Mouse (Mus musculus) ZHBTc4 (cell line): ENCODE results near the gene Rbm34.
"Not testable (repeated sequence)": the region's sequence is repeated elsewhere in the genome, so short reads cannot be mapped to it uniquely, and the experiment has no call there.

Experiments used
- DNase-seq: peaks from one replicate; pipeline ENCODE4 v3.0.0-alpha.2; 2011; ENCODE audit warnings: low read depth, low spot score

Gene Rbm34

DNA sequence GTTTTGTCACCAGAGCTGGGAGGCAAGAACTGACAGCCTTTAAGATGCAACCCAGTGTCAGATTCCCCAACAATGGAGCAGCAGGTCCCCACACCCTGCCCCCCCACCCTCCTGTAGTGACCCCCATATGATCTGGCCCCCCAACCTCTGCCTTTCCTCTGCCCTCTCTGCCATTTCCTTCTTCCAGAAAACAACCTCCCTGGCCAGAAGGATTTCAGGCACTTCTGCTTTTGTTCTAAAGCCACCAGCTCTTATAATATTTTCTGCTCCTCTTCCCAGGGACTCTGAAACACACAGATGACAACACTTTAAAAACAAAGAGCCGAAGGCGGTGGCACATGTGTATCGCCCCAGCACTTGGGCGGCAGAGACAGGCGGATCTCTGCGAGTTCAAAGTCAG lies 50.5 kb downstream of the Rbm34 start:
- no peak for DNase-seq

DNA sequence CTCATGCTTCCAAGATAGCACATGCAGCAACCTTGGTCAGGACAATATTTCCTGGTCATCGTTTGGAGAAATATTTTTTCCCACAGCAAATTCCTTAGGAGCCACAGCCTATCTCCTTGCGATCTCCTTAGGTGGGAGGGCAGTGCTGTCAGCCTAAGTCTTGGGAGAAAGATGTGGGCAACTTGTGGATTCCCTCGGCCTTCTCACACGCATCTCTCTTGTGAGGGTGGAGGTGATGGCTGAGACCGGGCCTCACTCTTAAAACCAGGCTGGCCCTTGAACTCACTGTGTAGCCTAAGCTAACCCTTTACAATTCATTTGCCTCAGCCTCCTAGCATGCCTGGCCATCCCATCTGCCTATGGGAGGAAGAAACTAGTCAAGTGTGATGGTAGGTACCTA lies 51.2 kb downstream of the Rbm34 start:
- DNase-seq: no peak

DNA sequence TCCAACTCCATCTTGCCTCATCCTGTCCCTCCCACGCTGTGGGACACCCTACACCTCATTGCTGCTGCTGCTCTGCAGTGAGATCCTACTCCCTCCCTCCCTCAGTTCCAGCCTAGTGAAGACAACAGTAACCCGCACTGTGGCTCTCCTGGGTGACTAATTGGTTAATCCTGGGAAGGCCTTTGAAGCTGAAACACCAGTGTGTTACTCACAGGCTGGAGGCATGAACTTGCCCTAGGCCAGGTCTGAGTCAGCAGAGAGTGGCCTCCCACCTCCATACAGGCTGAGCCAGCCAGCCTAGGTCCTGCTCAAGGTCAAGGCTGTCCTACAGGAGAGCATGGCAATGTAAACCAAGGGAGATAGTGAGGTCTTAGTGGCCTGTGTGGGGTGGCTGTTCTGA lies 51.6 kb downstream of the Rbm34 start:
- no peak for DNase-seq

DNA sequence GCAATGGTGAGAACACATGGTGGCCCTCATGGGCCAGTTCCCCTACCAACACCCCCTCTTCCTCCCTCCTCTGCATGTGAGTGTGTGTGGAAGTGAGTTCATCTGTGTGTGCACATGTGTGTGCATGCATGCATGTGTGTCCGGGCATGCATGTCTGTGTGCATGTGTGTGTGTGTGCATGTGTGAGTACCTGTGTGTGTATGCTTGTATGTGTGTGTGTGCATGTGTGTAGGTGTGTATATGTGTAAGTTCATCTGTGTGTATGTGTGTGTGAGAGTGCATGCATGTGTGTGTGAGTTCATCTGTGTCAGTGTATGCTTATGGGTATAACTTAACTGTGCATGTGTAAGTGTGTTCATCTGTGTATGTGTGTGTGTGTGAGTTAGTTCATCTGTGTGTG lies 52.5 kb downstream of the Rbm34 start:
- DNase-seq: no peak

DNA sequence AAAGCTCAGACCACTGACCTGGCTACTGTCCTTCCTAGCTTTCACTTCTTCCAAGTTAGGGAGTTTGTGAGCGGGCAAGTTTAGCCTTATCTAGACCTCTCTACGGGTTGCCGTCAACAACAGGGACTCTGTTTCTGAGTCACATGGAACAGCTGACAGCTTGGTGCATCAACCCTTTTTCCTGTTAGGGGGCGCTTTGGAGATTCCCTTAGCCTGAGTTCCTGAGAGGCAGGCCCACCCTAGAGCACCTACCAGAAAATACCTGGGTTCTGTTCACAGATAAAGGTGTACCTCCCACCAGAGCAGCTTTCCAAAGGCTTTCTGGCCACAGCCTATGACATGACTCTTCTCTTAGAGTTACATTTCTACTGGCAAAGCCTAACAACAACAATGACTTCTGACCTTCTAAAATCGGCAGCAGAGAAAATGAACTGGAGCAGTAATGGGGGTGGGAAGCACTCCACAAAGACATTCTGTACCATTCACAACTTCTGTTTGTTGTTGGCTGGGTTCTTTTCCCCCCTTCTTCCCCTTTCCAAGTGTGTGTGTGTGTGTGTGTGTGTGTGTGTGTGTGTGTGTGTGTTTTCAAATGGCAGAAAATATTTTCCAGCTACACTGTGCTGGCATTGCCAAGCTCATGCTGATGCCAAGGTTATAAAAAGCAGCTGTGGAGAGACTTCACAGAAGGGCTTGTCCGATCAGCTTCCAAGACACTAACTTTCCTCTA lies 53.5 kb downstream of the Rbm34 start:
- peak; percentile 25 for DNase-seq

DNA sequence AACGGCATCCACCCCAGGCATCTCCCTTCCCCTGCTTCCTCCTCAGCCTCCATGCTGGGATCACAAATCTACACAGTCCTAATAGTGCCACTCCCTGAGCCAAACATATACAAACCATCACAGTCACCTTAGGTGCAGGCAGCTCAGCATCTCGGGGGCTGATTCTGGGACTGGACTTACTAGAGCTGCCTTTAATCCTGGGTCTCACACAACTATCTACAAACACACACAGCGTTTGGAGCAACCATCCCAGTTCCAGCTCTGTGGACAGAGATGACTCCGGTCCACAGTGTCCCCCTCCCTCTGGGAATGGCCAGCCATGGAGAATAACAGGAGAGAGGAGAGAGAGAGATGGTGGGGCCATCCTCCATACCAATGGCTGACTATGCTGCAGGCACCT lies 54.3 kb downstream of the Rbm34 start:
- DNase-seq: no peak

DNA sequence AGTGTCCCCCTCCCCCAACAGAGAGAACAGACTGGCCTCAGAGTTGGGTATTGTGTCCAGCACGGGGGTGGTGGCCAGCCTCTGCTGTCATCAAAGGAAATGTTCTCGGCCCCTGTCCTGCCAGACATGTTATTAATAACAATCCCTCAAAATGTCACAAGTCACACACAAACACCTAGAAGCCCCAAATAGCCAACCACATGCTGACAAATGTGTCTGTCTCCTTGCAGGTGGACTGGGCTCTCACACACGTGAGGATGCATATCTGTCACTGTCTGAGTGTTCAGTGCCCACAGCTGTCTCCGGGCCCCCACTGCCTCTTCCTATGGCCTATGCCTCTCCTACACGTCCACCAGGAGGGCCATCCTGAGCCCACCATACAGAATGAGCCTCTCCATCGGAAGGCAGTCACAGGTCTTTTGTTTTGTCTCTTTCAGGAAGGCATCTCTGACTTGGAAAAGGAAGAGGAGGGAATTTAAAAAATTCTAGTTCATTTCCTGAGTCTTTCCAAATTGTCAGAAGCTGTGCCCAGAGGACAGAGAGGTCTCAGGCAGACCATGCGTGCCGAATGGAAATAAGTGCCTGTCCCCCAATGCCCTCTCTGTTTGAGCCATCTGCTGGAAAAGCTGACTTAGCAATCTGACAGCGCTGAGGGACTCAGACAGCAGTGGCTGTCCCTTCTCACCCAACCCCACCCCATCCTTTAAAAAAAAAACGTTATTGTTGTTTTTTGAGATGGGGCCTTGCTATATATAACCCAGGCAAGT lies 56.1 kb downstream of the Rbm34 start:
- DNase-seq: no peak

DNA sequence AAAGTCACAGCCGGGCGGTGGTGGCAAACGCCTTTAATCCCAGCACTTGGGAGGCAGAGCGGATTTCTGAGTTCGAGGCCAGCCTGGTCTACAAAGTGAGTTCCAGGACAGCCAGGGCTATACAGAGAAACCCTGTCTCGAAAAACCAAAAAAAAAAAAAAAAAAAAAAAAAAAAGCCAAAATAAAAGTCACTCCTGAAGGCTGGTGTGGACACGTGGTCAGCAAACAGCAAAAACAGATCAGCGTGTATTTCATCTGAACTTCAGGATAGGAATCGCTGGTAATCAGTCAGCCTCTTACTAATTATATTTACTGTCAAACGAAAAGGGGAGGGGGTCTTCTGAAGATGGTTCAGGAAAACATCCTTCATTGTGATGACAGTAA lies 56.8 kb downstream of the Rbm34 start:
- not testable (repeated sequence) for DNase-seq

DNA sequence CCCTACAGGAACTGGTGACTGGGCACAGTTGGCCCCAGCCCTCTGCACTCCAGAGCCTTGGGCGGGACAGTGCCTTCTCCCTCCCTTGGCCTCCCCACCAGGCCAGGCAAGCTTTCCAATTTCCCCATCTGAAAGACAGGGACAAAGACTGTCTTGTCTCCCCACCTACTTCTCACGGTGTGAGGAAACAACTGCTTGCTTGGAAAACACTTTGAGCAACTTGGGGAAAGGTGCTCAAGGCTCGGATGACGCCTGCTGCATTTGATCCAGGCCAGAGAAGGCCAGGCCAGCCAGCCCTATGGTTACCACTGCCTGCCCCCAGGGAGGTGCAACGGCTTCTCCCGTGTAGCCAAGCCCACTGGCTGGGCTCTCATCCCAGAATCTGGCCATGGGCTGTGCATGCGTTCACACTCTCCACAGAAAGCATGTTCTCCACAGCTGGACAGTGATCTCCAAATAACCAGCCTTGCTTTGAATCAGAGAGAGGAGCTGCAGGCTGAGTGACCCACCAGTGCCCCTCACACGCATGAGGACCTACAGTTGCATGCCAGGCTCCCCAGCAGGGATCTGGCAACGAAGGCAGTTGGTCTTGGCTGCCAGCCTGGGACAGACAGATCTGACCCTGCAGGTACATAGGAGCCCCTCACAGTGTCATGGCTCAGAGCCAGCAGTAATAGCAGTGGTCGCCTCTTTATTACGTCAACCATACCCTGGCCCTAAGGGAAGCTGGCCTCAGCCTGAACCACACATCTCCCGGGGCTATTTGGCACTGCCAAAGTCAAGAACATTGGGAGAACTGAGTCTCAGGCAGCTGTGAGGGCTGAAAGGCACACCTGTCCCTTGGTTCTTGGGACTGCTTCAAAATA lies 57.4 kb downstream of the Rbm34 start:
- DNase-seq: no peak

DNA sequence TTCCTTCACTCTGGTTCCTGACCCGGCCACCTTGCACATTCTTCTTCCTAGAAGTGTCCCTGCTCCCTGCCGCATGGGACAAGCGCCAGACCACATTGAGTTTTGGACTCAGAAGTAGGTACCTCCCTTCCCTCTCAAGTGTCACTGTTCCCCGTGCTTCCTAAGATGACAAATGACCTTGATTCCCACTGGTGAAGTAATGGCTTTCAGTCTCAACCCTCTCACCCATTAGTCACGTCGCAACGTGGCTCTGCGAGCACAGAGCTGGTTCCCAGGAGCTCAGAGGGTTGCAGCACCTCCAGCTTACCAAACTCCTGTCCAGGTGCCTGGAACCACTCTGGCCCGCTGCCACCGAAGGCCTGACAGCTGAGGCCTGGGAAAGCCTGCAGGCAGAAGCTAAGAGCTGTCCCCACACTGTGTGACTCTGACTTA lies 61.5 kb downstream of the Rbm34 start:
- no peak for DNase-seq

DNA sequence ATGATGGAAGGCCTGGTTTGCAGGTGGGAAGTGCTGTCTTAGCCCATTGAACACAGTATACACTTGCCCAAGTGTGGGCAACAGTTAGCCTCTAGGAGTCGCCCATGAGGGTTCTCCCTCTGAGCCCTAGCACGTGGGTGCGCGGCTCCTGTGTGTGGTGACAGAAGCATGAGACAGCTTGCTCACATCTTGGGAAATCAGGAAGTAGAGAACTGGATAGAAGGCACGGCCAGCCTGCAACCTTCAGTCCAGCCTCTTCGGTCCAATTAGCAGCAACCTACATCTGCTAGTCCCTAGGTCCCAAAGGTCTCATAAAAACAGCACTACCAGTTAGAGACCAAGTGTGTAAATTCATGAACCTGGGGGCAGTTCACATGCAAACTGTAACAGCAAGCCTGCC lies 62.1 kb downstream of the Rbm34 start:
- no peak for DNase-seq

DNA sequence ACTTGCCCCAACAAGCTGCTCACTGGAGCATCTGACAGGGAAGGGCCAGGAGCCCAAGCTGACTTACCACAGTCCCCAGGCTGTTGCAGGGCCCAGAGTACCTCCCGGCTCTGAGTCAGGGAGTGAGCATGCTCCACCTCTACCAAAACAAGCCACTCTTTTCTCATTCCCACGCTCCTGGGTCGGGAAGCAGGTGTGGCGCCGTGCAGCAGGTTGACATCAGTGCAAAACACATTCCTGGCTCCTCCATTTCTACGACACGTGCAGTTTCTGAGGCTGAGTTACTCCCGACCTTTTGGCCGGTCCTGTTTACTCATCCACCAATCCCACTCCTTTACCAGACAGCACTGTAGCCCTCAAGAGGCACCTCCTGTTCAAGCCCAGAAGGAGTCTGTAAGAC lies 62.9 kb downstream of the Rbm34 start:
- no peak for DNase-seq

DNA sequence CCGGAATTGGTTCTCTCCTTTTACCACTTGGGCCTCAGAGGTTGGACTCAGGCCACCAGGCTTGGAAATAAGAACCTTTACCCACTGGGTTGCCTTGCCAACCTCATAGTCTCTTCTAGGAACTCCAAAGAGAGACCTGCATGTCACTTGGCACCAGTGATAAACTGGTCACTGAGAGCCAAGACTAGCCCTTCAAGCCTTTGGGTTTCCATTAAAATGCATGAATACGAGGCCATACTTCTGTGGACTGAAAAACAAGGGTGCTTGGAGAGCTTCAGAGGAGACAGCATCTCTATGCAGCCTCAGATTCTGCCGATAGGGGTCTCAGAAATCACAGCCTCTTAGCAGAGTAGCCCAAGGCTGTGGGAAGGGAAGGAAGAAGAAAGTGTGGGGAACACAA lies 63.5 kb downstream of the Rbm34 start:
- DNase-seq: no peak

DNA sequence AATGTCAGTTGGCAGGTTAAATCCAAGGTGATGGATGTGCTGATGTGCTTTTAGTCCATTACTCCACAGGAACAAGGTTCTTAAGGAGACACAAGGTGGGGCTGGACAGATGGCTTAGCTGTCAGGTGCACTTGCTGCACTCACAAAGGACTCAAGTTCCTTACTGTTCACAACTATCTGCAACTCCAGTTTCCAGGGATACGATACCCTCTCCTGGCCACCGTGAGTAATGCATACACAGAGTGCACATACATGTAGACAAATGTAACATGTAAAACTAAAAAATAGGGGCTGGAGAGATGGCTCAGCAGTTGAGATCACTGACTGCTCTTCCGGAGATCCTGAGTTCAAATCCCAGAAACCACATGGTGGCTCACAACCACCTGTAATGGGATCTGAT lies 65.5 kb downstream of the Rbm34 start:
- peak; percentile 78 for DNase-seq

DNA sequence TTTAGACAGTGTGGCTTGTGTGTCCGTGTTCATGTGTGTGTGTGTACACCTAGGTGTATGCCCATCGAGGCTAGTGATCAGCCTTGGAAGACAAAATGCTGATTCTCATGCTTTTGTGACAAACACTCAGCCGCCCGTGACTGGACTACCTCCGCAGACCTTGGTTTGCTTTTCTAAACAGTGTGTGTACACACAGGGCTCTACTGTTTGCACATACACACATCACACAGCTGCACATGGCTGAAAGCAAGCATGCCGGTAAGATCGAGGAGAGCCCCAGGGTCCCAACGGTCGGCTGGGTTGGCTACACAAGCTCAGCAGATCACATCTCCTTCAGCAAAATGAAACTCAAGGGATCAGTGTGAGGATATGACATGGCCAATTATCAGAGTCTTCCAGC lies 66.9 kb downstream of the Rbm34 start:
- DNase-seq: no peak

DNA sequence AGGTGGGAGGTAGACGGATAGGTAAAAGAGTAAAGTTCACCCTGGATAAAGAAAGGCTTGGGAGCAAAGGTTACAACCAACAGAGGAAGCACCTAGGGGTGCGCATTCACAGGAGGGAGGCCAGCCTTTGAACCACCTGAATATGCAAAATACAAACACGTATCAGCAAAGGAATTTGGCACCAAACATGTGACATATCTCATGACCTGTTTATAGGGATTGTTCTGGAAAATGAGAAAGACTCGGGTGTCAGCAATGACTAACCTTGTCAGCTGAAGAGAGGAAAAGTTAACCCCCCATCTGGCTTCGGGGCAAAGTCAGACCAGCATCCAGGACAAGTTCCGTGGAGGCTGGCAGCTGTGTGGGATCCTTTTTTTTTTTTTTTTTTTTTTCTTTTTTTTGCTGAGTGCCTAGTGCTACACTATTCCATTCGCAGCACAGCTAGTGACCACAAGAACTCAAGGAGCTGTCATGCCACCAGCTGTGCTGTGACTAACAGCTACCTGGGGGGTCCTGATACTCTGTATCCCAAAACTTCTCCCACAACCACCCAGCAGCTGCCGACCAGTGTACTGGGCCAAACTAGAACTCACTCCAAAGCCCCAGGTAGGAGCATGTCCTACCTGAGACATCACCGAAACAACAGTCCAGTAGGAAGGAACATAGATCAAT lies 67.5 kb downstream of the Rbm34 start:
- DNase-seq: no peak

DNA sequence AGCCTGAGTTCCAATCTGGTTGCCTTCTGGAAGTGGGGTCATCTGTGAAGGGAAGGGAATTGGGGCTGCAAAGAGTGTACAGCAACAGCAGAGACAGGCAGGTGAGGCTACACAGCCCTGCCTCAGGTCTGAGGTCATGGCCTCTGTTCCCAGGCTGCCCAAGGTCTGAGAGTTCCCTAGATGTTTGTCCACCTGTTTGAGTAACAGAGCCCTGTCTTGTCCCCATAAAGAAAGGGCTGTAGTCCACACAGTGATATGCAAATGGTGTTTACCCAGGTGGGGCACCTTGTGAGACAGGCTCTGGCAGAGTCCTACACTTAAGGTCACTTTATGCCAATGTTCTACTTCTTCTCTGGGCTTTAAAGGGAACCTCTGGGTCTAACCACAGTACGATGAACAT lies 69.3 kb downstream of the Rbm34 start:
- no peak for DNase-seq

DNA sequence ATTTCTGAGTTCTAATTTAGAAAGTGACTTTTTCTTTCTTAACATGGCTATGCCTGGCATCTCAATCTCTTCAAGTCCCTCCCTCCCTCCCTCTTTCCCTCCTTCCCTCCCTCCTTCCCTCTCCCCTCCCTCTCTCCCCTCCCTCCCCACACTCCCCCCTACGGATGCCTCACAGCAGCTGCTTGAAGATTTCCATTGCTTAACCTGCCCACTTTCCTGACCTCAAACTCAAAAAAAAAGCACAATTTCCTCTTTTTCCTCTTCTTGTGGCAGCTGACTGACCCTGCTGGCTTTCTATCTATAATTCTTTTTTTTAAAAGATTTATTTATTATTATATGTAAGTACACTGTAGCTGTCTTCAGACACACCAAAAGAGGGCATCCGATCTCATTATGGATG lies 69.8 kb downstream of the Rbm34 start:
- no peak for DNase-seq
